Mouse (Mus musculus) 3134 (cell line): ENCODE data around the gene Mmp12.
"Not testable (repeated sequence)": the region's sequence is repeated elsewhere in the genome, so short reads cannot be mapped to it uniquely, and the experiment has no call there.

Source experiments
- DNase-seq: peaks from one replicate; pipeline ENCODE4 v3.0.0-alpha.2; 2011; ENCODE audit warnings: low spot score; ENCODE audit not compliant: insufficient read length; ENCODE audit errors: extremely low read depth

The Mmp12 gene

GRCm38 (mm10) chr9:7344107-7344506, at the start of gene Mmp12:
Gene Mmp12 (plus strand): TSS chr9:7344381.
- DNase-seq, result no peak

GRCm38 (mm10) chr9:7331847-7332246, 12.3 kb upstream of the Mmp12 start:
- no peak for DNase-seq

GRCm38 (mm10) chr9:7335766-7336680, 8.2 kb upstream of the Mmp12 start:
- DNase-seq, result no peak

- DNase-seq, result no peak
Measured at GRCm38 (mm10) chr9:7336740-7337483, 7.3 kb upstream of the Mmp12 start.

GRCm38 (mm10) chr9:7345513-7345912, 1.3 kb downstream of the Mmp12 start:
- no peak for DNase-seq

- no peak for DNase-seq
Measured at GRCm38 (mm10) chr9:7354535-7354934, 10.4 kb downstream of the Mmp12 start.

- DNase-seq, result no peak
Measured at GRCm38 (mm10) chr9:7387947-7388346, 43.8 kb downstream of the Mmp12 start, which contains the start of gene Mmp1b. Gene Mmp1b (minus strand): TSS chr9:7388047.

GRCm38 (mm10) chr9:7396556-7396955, 52.4 kb downstream of the Mmp12 start:
- DNase-seq, result not testable (repeated sequence)
